Mouse (Mus musculus) lung, postnatal 0 days (tissue): Measurements from ENCODE around the gene Gm428.

Experiments used
- CTCF ChIP-seq: IDR thresholded peaks from 2 replicates; pipeline ENCODE4 v1.5.1; 2016; ENCODE audit warnings: antibody characterized with exemption, mild to moderate bottlenecking
- EP300 ChIP-seq: IDR thresholded peaks from 2 replicates; pipeline ENCODE4 v1.6.1; 2016; ENCODE audit warnings: antibody characterized with exemption, mild to moderate bottlenecking, control low read depth

- TF ChIP-seq CTCF (no peak), EP300 (no peak)
These were observed 36.5 kb downstream of the Gm428 start for GRCm38 (mm10) chr4:73719819-73720218.
